Mouse (Mus musculus): ENCODE measurements around the gene Nfix.

Nfix gene

DNA sequence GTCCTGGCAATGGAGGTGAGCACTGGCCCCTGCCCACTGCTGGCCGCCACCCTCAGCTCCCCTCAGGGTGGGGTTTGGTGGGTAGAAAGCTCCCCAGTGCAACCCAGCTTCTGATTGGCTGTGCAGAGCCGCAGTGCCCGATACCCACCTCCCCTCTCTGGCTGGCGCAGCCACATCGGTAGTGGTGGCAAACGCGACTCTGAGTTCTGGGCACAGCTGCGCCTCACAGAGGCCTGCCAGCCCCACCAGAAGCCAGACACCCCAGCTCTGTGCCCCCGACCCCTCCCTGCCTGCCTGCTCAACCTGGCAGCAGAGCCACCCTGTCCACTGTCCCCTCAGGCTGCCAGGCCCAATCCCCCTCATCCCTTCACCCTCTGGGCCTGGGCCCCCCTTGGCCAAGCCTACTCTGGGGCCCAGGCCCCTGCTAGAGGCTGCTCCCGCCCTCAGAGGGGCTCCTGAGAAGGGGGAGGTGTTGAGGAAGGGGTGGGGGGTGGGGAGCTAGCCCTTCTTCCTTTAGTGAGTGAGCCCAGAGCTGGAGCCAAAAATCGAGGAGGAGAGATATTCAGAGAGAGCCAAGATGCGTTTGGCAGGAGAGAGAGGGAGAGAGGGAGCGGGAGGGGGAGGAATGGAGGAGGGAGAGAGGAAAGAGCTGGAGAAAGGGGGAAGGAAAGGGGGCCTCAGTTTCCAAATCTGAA is 6.2 kb downstream of the Nfix start:
- DNase-seq, result no peak

DNA sequence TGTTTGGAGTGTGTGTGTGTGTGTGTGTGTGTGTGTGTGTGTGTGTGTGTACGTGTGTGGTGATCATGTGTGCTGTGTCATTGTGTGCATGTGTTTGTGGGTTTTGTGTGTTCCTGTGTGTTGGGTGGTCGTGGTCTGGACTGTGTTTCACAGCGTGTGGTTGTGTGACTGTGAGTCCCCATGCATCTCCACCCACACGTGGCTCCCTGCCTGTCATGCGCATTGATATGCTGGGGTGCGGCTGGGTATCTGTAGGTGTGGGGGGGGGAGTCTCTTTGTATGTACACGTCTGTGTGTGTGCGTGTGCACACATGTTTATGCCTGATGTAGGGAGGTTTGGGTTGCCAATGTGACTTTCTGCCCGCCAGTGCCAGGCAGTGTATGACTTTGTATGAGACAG is 7.0 kb downstream of the Nfix start:
- no peak for DNase-seq

DNA sequence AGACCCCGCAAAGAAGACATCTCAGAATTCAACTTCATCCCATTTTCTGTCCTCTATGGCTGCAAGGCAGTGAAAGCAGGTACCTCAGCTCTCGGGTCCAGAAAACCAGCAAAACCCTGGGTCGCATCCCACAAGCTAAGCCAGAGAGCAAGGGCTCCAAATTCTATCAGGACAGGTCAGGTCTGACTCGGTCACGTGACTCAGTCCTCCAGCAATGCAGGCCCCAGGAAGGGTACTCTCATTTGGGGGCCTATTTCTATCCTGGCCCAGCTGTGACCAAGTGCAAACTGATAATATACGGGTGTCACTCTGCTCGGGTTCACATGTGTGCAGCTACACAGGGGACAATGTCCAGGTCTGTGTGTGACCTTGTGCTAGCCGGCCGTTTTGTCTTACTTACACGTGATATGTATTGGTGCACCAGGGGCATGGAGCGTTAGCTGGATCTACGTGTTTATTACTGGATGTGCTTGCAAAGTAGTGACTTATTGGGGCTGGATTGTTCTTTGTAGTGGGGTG is 7.7 kb downstream of the Nfix start:
- DNase-seq, result no peak

GRCm38 (mm10) chr8:84790537-84790936 is 9.6 kb downstream of the Nfix start:
- no peak for DNase-seq

- DNase-seq, result no peak
Measured at GRCm38 (mm10) chr8:84789855-84790486, 10.2 kb downstream of the Nfix start.

- no peak for DNase-seq
Measured at GRCm38 (mm10) chr8:84789345-84789744, 10.8 kb downstream of the Nfix start.

- DNase-seq, result no peak
Measured at GRCm38 (mm10) chr8:84788896-84789295, 11.2 kb downstream of the Nfix start.

GRCm38 (mm10) chr8:84787523-84788302 is 12.4 kb downstream of the Nfix start:
- no peak for DNase-seq

DNA sequence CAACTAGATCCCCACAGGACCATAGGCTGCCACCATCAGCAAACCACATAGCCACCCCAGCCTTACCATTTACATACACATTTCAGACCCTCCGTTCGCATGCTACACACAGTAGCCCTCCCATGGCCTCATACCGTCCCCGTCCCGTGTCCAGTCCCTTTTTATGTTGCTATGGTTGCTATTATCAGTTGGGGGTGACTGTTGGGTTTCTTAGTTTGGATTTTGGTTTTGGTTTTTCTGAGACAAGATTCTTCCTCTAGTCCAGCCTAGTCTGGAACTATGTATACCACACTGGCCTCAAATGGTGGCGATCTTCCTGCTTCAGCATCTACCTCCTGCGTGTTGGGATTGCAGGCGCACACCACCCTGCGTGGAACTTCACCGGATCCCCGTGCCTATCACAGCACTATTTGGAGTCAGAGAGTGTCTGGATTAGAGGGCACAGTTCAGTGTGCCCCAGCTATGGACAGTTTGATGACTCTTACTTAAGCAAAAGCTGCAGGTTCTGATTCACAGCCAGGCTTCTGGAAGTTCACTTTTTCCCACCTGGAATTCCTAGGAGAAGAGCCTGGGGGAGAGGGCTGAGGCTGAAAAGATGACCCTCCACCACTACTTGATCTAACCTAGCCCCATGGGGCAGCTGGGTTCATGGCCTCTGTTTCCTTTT is 13.2 kb downstream of the Nfix start:
- DNase-seq, result no peak

- no peak for DNase-seq
Measured at GRCm38 (mm10) chr8:84785756-84786677, 14.1 kb downstream of the Nfix start.

DNA sequence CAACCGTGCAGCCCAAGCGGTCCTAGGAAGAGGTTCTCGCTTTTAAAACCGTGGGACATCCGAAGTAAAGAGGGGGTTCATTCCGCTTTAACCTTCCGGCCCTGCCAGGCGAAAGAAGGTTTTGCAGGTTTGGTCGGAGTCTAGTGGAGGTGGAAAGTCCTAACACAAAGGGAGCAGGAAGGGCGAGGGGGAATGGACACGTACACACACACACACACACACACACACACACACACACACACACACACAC is 14.7 kb downstream of the Nfix start:
- no peak for DNase-seq

DNA sequence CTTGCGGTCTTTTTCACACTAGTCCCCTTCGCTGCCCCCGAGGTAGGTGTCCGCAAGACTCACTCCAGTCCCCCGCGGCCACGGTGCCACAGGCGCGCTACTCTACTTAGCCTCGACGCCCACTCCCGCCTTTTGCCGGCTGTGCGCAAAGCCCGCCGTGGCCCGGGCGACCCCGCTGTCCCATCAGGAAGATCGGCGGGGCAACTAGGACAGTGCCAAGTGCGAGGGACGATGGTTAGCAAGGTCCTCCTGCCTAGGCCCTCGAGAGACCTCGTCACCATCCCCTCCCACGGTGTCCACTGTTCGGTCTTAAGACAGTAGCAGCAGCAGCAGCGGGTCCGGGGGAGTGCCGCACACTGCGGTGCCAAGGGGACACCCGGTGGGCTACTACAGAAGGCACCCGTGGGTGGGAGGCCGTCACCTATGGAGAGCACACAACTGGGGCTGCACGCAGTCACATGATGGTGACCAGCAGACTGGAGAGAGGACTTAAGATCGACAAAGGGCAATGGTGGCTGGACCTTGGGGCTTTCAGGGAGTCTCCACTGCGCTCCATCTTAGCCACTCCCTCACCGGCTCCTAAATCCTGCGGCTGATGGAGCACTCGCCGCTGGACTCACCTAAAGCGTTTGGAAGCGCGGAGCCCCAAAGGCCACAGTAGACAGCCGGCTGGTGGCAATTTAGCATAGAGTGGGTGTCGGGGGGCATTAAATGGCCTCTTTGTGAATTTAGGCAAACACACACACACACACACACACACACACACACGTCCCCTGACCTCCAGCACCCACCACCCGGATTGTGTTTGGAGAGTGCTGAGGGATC is 15.3 kb downstream of the Nfix start:
- DNase-seq, result no peak

- no peak for DNase-seq
Measured at GRCm38 (mm10) chr8:84783919-84784581, 16.1 kb downstream of the Nfix start.

GRCm38 (mm10) chr8:84783198-84783918 is 16.8 kb downstream of the Nfix start:
- no peak for DNase-seq

GRCm38 (mm10) chr8:84782680-84783079 is 17.5 kb downstream of the Nfix start:
- no peak for DNase-seq

DNA sequence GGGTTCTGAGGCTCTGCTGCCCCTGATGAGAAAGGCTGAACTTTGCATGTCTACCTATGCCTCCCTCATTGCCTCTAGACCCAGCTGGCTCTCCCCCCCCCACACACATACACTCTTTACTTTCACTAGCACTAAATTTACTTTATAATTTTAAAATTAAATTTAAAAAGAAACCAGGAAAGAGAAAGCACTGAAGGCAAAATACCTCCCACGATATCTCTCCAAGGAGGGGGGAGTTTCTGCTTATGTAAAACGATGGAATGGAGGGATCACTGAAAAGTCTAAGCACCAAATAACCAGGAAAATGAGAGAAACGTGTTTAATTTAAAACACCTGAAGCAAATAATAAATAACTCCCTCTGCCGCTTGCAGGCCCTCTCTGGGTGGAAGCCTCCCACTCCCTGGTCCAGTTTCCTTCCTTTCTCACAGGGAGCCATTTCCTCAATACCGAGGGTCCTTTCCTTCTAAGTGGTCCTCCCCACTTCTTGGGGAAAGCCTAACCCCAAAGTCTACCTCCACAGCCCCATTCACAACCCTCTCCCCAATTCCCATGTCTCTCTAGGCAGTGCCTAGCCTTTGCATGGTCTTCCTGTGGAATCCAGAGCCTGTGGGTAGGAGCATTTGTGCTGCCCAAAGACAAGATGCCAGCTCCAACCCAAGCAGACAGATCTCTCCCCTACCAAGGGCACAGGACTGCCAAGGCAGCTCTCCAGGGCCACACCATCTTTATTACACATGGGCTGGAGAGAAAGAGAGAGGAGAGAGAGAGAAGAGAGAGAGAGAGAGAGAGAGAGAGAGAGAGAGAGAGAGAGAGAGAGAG is 18.2 kb downstream of the Nfix start:
- no peak for DNase-seq

GRCm38 (mm10) chr8:84780949-84781680 is 19.0 kb downstream of the Nfix start:
- DNase-seq, result no peak

GRCm38 (mm10) chr8:84780225-84780555 is 20.0 kb downstream of the Nfix start:
- no peak for DNase-seq
